Mouse (Mus musculus) kidney, embryonic 15.5 days (tissue): Measurements from ENCODE around the gene Foxf1. TPM values are rescaled to one million over a fixed set of nuclear protein-coding genes. Genes with fewer than 3 reads are reported as not detected.

Experiments
- ATAC-seq: fragments of 200-750 bp; cut with Nextera tagmentation; replicated peaks from 2 replicates; pipeline ENCODE4 v1.8.0; 2017; ENCODE audit warnings: moderate TSS enrichment; ENCODE audit not compliant: low FRiP score
- H3K27ac ChIP-seq: fragments of 300-500 bp; sonication (generic); 2 replicates; pipeline ENCODE4 v1.5.1; 2015; ENCODE audit warnings: mild to moderate bottlenecking, inconsistent platforms
- H3K27me3 ChIP-seq: fragments of 300-500 bp; sonication (generic); 2 replicates; pipeline ENCODE4 v1.6.1; 2015; ENCODE audit warnings: inconsistent platforms
- H3K36me3 ChIP-seq: fragments of 300-500 bp; sonication (generic); 2 replicates; pipeline ENCODE4 v1.6.1; 2015; ENCODE audit warnings: inconsistent platforms
- H3K4me1 ChIP-seq: fragments of 300-500 bp; sonication (generic); 2 replicates; pipeline ENCODE4 v1.6.1; 2015; ENCODE audit warnings: inconsistent platforms
- H3K4me2 ChIP-seq: fragments of 300-500 bp; sonication (generic); 2 replicates; pipeline ENCODE4 v1.6.1; 2015; ENCODE audit warnings: moderate library complexity, mild to moderate bottlenecking, inconsistent platforms
- H3K4me3 ChIP-seq: fragments of 300-500 bp; sonication (generic); replicated peaks from 2 replicates; pipeline ENCODE4 v1.5.1; 2015; ENCODE audit warnings: mild to moderate bottlenecking, inconsistent platforms
- H3K9ac ChIP-seq: fragments of 300-500 bp; sonication (generic); 2 replicates; pipeline ENCODE4 v1.6.1; 2015; ENCODE audit warnings: mild to moderate bottlenecking, inconsistent platforms
- H3K9me3 ChIP-seq: fragments of 300-500 bp; sonication (generic); replicated peaks from 2 replicates; pipeline ENCODE4 v1.6.1; 2016; ENCODE audit warnings: inconsistent platforms
- WGBS: fragments of 180-500 bp; shearing (Covaris S2); methylation state at CpG from one replicate; pipeline ENCODE4 v1.1.7; 2015; ENCODE audit warnings: mixed read lengths; 5-methylcytosine and 5-hydroxymethylcytosine counted together
- polyA plus RNA-seq: library from polyadenylated mRNA; unstranded; fragments of >200 nt; fragmentation: Nextera tagmentation; extraction: Ambion mirVana; gene quantifications from 2 replicates; pipeline ENCODE4 v1.2.1, GENCODE M21; 2015

Foxf1 gene
- polyA plus RNA-seq, 1 experiment from 2014 or later, result 5.2 TPM

GRCm38 (mm10) chr8:121074108-121074847 is 9.9 kb upstream of the Foxf1 start:
- Histone ChIP-seq H3K4me2 (no peak overlapping the region), H3K27me3 (peaks cover 100% of the 10 kb centered on the region), H3K9me3 (no peaks in the 10 kb centered on the region), H3K4me3 (no peak overlapping the region), H3K9ac (no peak overlapping the region), H3K4me1 (peaks cover 26% of the 10 kb centered on the region), H3K27ac (no peak overlapping the region), H3K36me3 (no peaks in the 10 kb centered on the region)
- no peak for ATAC-seq
- 3% methylated on average over 15 of the region's 15 CpGs for WGBS

- H3K27ac ChIP-seq, result no peak overlapping the region
- no peak overlapping the region for H3K4me2 ChIP-seq
- H3K9me3 ChIP-seq, result no peaks in the 10 kb centered on the region
- H3K27me3 ChIP-seq, result peaks cover 100% of the 10 kb centered on the region
- no peak overlapping the region for H3K9ac ChIP-seq
- ATAC-seq, result no peak
- 1% methylated on average over 10 of the region's 10 CpGs for WGBS
- H3K36me3 ChIP-seq, result no peaks in the 10 kb centered on the region
- peaks cover 26% of the 10 kb centered on the region for H3K4me1 ChIP-seq
- no peak overlapping the region for H3K4me3 ChIP-seq
Measured at GRCm38 (mm10) chr8:121074848-121075145, 9.4 kb upstream of the Foxf1 start.

GRCm38 (mm10) chr8:121075936-121076335 is 8.2 kb upstream of the Foxf1 start:
- H3K4me1 ChIP-seq, result peaks cover 33% of the 10 kb centered on the region
- H3K4me3 ChIP-seq, result no peak overlapping the region
- no peak for ATAC-seq

GRCm38 (mm10) chr8:121076555-121076954 is 7.6 kb upstream of the Foxf1 start:
- H3K9me3 ChIP-seq, result no peaks in the 10 kb centered on the region
- WGBS, result 5% methylated on average over 7 of the region's 7 CpGs
- no peak overlapping the region for H3K27ac ChIP-seq
- peaks cover 29% of the 10 kb centered on the region for H3K4me1 ChIP-seq
- H3K36me3 ChIP-seq, result no peaks in the 10 kb centered on the region
- H3K27me3 ChIP-seq, result peaks cover 100% of the 10 kb centered on the region
- H3K4me2 ChIP-seq, result no peak overlapping the region
- ATAC-seq, result no peak
- H3K4me3 ChIP-seq, result no peak overlapping the region
- H3K9ac ChIP-seq, result no peak overlapping the region

More at GRCm38 (mm10) chr8:121075936-121076335, 8.2 kb upstream of the Foxf1 start:
- Histone ChIP-seq H3K36me3 (no peaks in the 10 kb centered on the region), H3K4me2 (no peak overlapping the region), H3K27ac (no peak overlapping the region), H3K9ac (no peak overlapping the region), H3K9me3 (no peaks in the 10 kb centered on the region), H3K27me3 (peaks cover 100% of the 10 kb centered on the region)
- under 1% methylated on average over 13 of the region's 13 CpGs for WGBS

- Histone ChIP-seq H3K27ac (no peak overlapping the region), H3K4me1 (peaks cover 31% of the 10 kb centered on the region), H3K9me3 (no peaks in the 10 kb centered on the region), H3K36me3 (no peaks in the 10 kb centered on the region), H3K4me2 (no peak overlapping the region), H3K4me3 (no peak overlapping the region), H3K27me3 (peaks cover 100% of the 10 kb centered on the region), H3K9ac (no peak overlapping the region)
- WGBS, result 4% methylated on average over 14 of the region's 14 CpGs
- no peak for ATAC-seq
Measured at GRCm38 (mm10) chr8:121078721-121079120, 5.5 kb upstream of the Foxf1 start.

GRCm38 (mm10) chr8:121079201-121079600 is 5.0 kb upstream of the Foxf1 start:
- Histone ChIP-seq H3K9me3 (no peaks in the 10 kb centered on the region), H3K4me3 (no peak overlapping the region), H3K27ac (no peak overlapping the region), H3K36me3 (no peaks in the 10 kb centered on the region), H3K27me3 (peaks cover 100% of the 10 kb centered on the region), H3K4me2 (no peak overlapping the region), H3K4me1 (peaks cover 31% of the 10 kb centered on the region), H3K9ac (no peak overlapping the region)
- under 1% methylated on average over 7 of the region's 7 CpGs for WGBS
- ATAC-seq, result no peak

GRCm38 (mm10) chr8:121079944-121080343 is 4.2 kb upstream of the Foxf1 start:
- no peak overlapping the region for H3K27ac ChIP-seq

GRCm38 (mm10) chr8:121080361-121081090 is 3.7 kb upstream of the Foxf1 start:
- H3K4me1 ChIP-seq, result peaks cover 37% of the 10 kb centered on the region
- no peak overlapping the region for H3K27ac ChIP-seq
- no peak overlapping the region for H3K9ac ChIP-seq
- H3K27me3 ChIP-seq, result peaks cover 100% of the 10 kb centered on the region
- H3K36me3 ChIP-seq, result no peaks in the 10 kb centered on the region
- under 1% methylated on average over 49 of the region's 49 CpGs for WGBS
- ATAC-seq, result no peak
- H3K4me3 ChIP-seq, result no peak overlapping the region
- H3K9me3 ChIP-seq, result no peaks in the 10 kb centered on the region
- peak overlapping the region; percentile 14 for H3K4me2 ChIP-seq

More at GRCm38 (mm10) chr8:121079944-121080343, 4.2 kb upstream of the Foxf1 start:
- Histone ChIP-seq H3K4me1 (peaks cover 35% of the 10 kb centered on the region), H3K36me3 (no peaks in the 10 kb centered on the region), H3K4me3 (no peak overlapping the region), H3K9ac (no peak overlapping the region), H3K4me2 (no peak overlapping the region), H3K27me3 (peaks cover 100% of the 10 kb centered on the region), H3K9me3 (no peaks in the 10 kb centered on the region)
- WGBS, result 7% methylated on average over 12 of the region's 12 CpGs
- no peak for ATAC-seq

- H3K27me3 ChIP-seq, result peaks cover 100% of the 10 kb centered on the region
- no peak overlapping the region for H3K27ac ChIP-seq
- H3K9ac ChIP-seq, result no peak overlapping the region
- no peaks in the 10 kb centered on the region for H3K9me3 ChIP-seq
- H3K4me2 ChIP-seq, result no peak overlapping the region
- peaks cover 37% of the 10 kb centered on the region for H3K4me1 ChIP-seq
- H3K4me3 ChIP-seq, result 0 out of 2 replicates have a peak overlapping the region, but pooled peaks have one; percentile 2
- 2% methylated on average over 7 of the region's 7 CpGs for WGBS
- H3K36me3 ChIP-seq, result no peaks in the 10 kb centered on the region
- no peak for ATAC-seq
Measured at GRCm38 (mm10) chr8:121081398-121081797, 2.8 kb upstream of the Foxf1 start.

GRCm38 (mm10) chr8:121082218-121083092 is 1.7 kb upstream of the Foxf1 start:
- H3K9me3 ChIP-seq, result no peaks in the 10 kb centered on the region
- H3K9ac ChIP-seq, result 0 out of 2 replicates have a peak overlapping the region, but pooled peaks have one; percentile 50
- H3K4me1 ChIP-seq, result peaks cover 37% of the 10 kb centered on the region
- no peaks in the 10 kb centered on the region for H3K36me3 ChIP-seq
- 2% methylated on average over 57 of the region's 57 CpGs for WGBS
- H3K4me2 ChIP-seq, result peak overlapping the region; percentile 98
- H3K4me3 ChIP-seq, result peak overlapping the region; percentile 62
- no peak for ATAC-seq
- H3K27ac ChIP-seq, result no peak overlapping the region
- H3K27me3 ChIP-seq, result peaks cover 100% of the 10 kb centered on the region

GRCm38 (mm10) chr8:121083093-121083935 is 872 bp upstream of the Foxf1 start:
- Histone ChIP-seq H3K27ac (no peak overlapping the region), H3K9ac (peak overlapping the region; percentile 50), H3K27me3 (peaks cover 100% of the 10 kb centered on the region), H3K36me3 (no peaks in the 10 kb centered on the region), H3K4me3 (peak overlapping the region; percentile 62), H3K4me2 (peak overlapping the region; percentile 98), H3K4me1 (peaks cover 37% of the 10 kb centered on the region), H3K9me3 (no peaks in the 10 kb centered on the region)
- peak; percentile 86 for ATAC-seq
- WGBS, result under 1% methylated on average over 76 of the region's 89 CpGs
